Mouse (Mus musculus): ENCODE data around the gene Lrmda.

Lrmda gene

DNA sequence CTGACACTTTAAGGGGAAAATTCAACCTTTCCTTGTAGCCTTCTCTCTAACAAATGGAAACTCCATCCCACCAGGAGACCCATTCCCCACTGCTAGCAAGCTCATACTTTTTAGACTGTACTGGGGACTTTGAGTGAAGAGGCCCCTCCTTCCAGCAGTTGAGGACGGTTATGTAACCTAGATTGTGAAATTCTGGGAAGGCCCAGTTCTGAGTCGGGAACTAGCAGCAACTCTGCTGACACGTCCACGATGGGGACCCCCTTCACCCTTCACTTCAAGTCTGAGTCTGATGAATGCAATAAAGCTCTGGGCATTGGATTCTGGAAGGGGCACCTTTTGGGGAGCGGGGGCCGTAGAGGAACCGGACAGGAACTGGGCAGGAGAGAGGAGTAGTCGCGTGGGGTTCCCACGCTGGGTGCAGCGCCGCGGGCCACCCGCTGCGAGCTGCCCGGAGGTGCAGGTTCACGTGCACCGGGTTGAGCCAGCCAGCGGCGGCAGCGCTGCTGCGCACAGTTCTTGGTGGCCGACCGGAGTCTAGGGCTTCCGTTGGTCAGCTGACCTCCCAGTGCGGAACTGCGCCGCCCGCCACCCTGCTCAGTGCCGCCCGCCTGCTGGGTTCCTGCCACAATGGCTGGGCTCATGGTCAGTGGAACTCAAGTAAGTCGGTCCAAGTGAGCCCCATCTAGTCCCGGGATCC lies at the start of gene Lrmda:
Gene Lrmda, plus strand, starts transcription at position 461 of the 697 bp plus-strand sequence.
- DNase-seq (ENCODE audit: low spot score) = peak; percentile 15

DNA sequence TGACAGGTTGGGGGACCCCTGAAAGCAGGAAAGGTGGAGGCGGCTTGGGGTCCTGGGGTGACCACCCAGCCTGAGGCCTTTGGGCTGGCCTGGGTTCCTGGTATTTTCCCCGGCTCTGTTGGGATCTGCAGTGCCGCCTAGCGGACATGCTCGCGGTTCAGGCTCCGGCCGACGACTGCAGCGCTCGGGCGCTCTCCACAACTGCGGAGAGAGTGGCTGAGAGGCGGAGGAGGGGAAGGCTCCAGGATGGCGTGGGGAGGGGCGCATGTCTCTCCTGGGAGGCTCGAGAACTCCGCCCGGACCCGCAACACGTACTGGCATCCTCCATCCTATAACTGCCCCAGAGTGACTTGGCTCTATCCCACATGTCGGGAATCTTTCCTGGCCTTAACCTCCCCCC lies 38.0 kb upstream of the Lrmda start:
- no peak for DNase-seq (ENCODE audit: low spot score)

- no peak for DNase-seq (ENCODE audit: low spot score)
Observed at GRCm38 (mm10) chr14:21982096-21982591, 37.4 kb upstream of the Lrmda start.

DNA sequence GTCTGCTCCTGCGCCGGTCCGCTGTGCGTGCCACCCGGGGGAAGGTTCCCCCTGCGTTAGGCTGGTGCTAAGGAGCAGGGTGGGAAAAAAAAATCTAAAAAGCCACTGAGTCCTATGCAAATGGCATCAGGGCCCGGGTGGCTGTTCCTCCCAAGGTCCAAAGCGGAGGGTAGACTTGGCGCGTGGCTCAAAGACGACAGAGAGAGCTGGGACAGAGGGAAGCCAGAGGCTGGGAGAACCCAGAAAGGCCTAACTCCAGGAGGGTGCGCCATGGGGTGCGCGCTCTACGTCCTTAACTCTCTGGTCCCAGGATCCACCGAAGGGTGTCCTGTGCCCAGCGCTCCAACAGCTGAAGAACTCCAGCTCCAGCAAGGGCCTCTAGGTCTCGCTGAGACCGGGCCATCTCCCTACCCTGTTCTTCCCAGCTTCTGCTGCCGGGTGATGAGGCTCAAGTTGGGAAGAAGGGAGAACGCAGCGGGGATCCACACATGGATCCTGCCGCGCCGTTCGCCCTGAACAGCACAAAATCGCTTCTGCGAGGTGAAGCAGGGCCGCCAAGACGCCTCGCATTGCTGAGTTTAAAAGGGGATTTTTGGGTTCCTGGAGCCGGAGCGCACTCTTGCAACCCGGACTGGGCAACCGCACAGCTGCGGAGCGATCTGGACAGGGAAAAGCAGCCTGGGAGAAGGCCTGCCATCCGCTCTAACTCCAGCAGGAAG lies 36.8 kb upstream of the Lrmda start:
- no peak for DNase-seq (ENCODE audit: low spot score)

- DNase-seq (ENCODE audit: low spot score) = peak; percentile 19
Observed at GRCm38 (mm10) chr14:21983311-21983949, 36.1 kb upstream of the Lrmda start.

DNA sequence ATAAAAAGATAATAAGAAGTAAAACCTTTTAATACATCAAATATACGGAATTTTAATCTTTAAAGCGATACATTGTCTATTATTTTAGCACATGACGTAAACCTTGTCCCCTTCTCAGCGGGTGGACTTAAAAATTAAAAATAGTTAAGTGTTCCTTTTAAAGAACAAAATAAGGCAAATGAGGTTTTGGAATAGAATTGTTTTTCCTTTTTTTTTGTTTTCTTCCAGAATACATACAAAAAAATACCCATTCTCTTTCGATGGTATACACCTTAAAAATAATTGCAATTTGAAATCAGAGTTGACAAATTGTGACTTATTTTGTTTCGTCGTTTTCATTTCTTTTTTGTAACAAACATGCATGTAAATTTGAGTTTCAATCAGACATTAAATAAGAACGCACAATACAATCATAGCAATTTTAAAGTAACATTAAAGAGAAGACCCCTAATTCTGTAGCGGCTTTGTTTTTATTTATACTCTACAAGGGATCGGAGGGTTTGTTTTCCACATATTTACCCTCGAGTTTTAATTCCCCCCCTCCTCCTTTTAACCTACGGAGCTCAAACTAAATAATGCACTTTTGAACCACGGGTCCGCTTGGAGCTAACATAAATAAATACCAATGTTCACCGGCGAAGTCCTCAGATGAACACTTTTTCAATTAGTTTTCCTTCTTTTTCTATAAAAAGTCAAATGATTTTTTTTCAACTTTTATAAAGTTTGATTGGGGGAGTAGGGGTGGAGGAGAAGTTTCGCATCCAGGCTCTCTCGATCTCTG lies 35.4 kb upstream of the Lrmda start:
- DNase-seq (ENCODE audit: low spot score) = no peak

DNA sequence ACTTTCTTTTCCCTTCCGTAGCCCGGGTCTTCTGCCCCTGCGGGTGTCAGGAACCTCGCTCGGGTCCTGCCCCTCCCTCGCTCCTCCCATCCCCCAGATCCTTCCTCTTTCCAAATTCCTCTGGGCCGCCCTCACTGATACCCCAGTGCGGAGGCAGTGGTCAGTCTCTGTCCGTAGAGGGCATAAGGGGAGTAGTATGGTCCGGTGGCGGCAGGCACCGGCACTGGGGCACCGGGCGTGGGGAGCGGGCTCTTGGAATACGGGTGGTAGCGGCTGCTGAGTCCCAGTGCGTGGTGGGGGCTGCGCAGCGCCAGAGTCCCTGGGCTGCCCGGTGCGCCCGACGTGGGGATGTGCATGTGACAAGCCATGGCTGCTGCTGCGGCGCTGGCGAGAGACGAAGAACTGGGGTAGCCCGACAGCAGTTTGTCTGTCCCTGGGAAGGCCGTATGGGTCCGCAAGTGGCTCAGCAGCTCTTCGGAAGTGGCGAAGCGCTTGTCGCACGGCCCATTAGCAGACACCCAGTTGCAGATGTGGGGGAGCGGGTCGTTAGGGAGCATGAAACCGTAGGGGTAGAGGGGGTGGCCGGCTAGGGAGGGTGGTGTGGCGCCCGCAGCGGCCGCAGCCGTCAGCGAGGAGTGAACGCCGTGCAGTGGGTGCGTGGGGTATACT lies 34.6 kb upstream of the Lrmda start:
- peak; percentile 13 for DNase-seq (ENCODE audit: low spot score)

DNA sequence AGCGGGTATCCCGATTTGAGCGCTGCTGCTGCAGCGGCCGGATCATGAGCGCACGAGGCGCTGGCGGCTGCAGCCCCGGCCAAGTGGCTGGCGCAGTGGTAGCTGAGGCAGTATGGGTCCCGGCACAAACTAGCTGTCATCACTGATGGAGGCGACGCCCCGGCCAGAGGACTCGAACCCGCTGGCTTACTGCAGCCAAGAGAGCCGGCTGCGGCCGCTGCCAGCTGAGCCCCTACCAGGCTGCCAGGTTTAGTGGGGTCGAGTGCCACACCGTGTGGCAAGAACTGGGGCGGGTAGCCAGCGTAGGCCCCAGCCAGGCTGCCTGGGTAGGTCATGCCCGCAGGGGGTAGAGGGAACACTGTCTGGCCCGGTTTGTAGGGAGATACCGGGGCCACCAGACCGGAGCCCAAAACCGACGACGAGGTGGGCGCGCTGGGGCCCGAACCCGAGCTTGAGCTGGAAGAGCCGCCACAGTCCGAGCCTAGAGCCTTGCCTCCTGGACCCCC lies 34.0 kb upstream of the Lrmda start:
- DNase-seq (ENCODE audit: low spot score) = peak; percentile 16

- peak; percentile 80 for DNase-seq (ENCODE audit: low spot score)
Observed at GRCm38 (mm10) chr14:21985981-21986732, 33.4 kb upstream of the Lrmda start.

DNA sequence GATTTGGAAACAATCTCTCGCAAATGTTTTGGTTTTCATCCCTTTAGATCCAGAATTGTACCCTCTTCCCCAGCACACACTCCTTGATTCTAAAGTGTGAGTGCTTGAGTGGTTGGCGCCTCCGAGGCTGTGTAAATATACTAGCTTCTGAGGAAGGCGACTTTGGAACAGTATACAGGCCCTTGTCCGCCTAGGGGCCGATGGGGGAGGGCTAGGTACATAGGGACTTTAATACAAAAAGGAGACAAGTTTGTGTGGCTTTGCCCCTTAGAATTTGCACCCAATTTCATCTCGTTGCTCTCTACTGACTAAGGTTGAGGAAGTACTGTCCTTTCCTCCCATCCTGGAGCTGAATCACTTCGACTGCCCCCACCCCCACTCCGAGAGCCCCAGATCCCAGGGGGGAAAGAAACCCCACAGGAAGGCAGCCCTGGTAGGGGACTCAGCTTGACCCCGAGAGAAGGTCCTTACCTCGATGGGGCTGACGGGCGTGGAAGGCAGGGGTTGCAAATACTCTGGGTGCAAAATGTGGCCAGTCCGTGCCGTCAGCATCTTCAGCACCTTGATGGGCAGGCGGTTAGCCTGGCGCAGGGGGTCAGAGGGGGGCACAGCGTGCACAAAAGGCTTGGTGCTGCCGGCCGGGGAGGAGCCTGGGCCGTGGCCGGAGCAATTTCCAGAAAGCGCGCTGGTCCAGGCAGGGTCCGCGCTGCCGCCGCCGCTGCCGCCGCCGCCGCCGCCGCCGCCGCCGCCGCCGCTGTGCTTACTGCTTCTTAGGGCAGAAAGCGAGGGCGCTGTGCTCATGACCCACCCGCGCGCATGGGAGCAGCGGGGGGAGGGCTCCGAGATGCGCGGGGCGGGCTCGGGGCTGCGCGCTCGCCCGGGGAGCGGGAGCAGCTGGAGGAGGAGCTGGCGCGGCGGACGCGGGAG lies 32.5 kb upstream of the Lrmda start:
- peak; percentile 50 for DNase-seq (ENCODE audit: low spot score)

DNA sequence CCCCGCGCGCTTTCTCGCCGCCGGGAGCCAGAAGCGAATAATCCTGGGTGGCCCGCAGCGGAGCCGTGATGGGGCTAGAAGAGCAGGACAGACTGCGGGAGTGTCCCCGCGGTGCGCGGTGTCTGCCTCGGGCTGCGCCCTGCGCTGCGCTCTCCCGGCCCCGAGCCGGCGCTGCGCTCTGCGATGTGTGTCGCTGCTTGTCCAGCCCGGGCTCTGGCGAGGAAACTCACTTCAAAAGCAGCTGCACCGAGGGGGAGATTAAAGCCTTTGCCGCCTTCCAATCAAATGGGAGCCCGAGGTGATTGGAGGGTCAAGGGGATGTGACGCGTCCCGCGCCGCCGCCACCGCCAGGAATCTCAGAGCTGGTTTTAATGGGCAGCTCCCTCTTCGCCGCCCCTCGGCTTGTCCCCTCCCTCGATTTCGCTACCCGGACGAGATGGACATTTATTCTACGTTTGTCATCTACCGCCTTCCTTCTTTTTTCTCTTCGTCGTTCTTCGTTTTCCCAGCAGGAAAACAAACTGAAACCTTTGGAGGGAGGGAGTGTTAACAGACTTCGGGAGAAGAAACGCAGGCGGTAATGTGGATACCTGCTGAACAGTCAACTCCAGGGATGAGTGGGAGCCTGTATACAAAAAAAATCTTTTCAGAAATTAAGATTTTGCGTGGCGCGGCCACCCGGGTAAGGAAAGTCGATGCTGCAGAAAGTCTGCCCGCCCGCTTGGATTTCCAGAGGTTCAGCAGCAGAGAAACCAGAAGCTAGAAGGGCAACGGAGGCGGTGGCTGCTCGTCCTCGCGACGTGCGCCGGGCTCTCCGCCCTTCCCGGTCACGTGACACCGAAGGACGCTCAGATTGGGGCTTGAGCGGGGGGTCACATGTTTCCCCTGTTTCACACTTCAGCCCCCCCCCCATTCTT lies 31.6 kb upstream of the Lrmda start:
- DNase-seq (ENCODE audit: low spot score) = peak; percentile 88

GRCm38 (mm10) chr14:21988577-21989290 lies 30.8 kb upstream of the Lrmda start:
- no peak for DNase-seq (ENCODE audit: low spot score)

DNA sequence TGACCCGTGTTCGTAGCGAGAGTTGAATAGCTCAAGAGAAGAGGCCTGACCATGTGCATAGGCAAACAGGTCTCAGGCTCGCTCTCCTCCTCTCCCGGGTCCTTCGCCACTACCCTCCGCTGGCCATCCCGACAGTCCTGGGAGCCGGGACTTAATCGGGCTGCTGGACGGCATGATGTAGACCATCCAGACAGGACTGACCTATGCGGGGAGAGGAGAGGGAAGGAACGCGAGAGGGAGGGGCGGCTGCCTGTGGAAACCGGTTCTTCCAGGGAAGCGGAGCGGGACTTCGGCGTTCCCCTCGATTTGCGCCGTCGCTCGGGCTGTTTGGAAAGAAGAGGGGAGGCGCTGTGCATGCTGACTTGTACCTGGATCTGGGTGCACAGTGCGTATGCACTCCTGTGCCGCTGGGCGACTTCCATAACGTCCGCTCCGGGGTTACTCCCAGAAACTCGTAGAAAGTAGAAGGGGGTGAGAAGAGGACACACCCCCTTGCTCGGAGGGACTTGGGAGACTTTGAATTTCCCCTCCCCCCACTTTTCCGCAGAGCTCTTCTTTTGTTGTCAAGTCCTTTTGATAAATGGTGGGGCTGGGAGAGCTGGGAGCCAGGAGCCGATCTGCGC lies 30.1 kb upstream of the Lrmda start, which contains the start of gene Zfp503:
Gene Zfp503, minus strand, starts transcription at position 311 of the 623 bp plus-strand sequence.
- DNase-seq (ENCODE audit: low spot score) = no peak

DNA sequence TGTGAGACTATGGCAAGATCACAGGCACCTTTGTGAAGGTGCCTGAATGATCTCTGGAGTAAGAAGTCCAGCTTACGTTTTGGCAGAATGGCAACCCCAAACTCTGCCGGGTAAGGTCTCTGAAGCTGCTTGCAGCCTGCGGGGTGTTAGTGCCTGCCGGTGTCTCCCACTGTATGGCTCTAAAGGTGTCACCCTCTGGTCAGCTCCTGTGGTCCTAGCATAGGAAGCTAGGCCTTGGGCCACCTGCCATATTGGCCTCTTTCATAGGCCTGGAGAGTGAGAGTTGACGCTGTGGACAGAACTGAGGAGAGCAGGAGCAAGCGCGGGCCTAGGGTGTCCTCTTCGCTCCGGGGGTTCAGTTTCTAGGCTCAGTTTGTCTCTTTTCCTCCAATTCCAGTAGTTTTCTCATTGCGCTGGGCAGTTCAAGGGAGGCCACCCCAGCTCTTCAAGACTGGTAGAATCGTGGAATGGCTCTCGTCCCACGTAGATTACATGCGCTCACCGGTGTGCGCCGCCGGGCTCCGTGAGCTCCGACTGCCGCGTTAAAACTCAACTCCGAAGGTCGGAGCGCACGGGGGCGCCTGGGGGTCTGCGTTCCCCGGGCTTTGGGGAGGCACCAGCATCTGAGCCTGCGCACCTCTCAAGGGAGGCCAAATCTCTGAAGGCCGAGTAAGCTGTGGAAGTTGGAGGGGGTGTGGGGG lies 29.0 kb upstream of the Lrmda start:
- no peak for DNase-seq (ENCODE audit: low spot score)

- DNase-seq (ENCODE audit: low spot score) = no peak
Observed at GRCm38 (mm10) chr14:21991251-21991780, 28.2 kb upstream of the Lrmda start.

DNA sequence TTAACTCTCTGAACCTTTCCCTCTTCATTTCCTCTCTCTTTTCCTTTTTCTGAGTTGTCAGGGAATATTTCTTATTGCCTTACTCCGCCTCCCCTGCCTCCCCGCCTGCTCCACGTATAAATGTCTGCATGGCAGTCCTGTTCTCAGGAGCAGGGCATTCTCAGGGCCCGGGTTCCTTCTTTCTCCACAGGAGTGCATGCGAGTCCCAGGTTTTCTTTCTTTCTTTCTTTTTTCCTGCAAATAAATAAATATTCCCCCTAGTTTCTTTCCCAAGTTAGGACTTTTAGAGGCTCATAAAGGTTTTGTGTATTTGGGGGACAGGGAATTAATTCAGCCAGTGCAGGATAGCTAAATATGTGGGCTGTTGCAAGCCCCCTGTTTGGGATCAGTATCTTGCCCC lies 27.7 kb upstream of the Lrmda start:
- DNase-seq (ENCODE audit: low spot score) = no peak
